Mouse (Mus musculus) midbrain, embryonic 15.5 days (tissue): ENCODE data around the gene Gm9857. TPM values are rescaled to one million over a fixed set of nuclear protein-coding genes. Genes with fewer than 3 reads are reported as not detected.

ENCODE experiments used
- ATAC-seq: fragments of 200-750 bp; cut with Nextera tagmentation; replicated peaks from 2 replicates; pipeline ENCODE4 v1.8.0; 2017; ENCODE audit warnings: moderate TSS enrichment
- H3K27ac ChIP-seq: fragments of 300-500 bp; sonication (generic); 2 replicates; pipeline ENCODE4 v1.5.1; 2015; ENCODE audit warnings: mild to moderate bottlenecking, inconsistent platforms
- H3K27me3 ChIP-seq: fragments of 300-500 bp; sonication (generic); replicated peaks from 2 replicates; pipeline ENCODE4 v1.6.1; 2015; ENCODE audit warnings: inconsistent platforms
- H3K36me3 ChIP-seq: fragments of 300-500 bp; sonication (generic); replicated peaks from 2 replicates; pipeline ENCODE4 v1.6.1; 2015; ENCODE audit warnings: inconsistent platforms
- H3K4me1 ChIP-seq: fragments of 300-500 bp; sonication (generic); 2 replicates; pipeline ENCODE4 v1.6.1; 2015; ENCODE audit warnings: inconsistent platforms
- H3K4me2 ChIP-seq: fragments of 300-500 bp; sonication (generic); 2 replicates; pipeline ENCODE4 v1.6.1; 2015; ENCODE audit warnings: inconsistent platforms, mild to moderate bottlenecking, moderate library complexity
- H3K4me3 ChIP-seq: fragments of 300-500 bp; sonication (generic); 2 replicates; pipeline ENCODE4 v1.5.1; 2015; ENCODE audit warnings: mild to moderate bottlenecking, inconsistent platforms
- H3K9ac ChIP-seq: fragments of 300-500 bp; sonication (generic); 2 replicates; pipeline ENCODE4 v1.6.1; 2015; ENCODE audit warnings: mild to moderate bottlenecking, inconsistent platforms
- H3K9me3 ChIP-seq: fragments of 300-500 bp; sonication (generic); 2 replicates; pipeline ENCODE4 v1.6.1; 2016; ENCODE audit warnings: inconsistent platforms
- WGBS: fragments of 180-500 bp; shearing (Covaris S2); methylation state at CpG from one replicate; pipeline ENCODE4 v1.1.7; 2015; ENCODE audit warnings: mixed read lengths; 5-methylcytosine and 5-hydroxymethylcytosine counted together
- polyA plus RNA-seq: library from polyadenylated mRNA; unstranded; fragments of >200 nt; fragmentation: Nextera tagmentation; extraction: Ambion mirVana; gene quantifications from 2 replicates; pipeline ENCODE4 v1.2.1, GENCODE M21; 2015

Gene Gm9857
- polyA plus RNA-seq, 1 experiment from 2014 or later, result not detected

DNA sequence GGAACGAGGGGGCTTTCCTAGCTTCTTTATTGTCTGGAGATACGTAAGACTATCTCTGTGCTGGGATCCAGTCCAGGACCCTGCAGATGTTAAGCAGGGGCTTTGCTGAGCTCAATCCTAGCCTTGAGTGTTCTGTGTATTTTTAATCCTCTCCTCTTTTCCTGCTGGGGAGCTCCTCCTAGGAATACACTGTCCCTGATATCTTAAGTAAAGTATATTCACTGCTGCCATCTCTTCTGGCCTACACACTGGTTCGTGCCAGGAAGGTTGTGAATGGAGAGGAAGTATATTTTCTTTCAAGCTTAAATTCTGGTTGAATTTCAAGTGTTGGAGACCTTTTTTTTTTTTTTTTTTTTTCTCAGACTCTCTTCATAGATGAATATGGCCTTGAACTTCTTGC, 23.0 kb upstream of the Gm9857 start:
- Histone ChIP-seq H3K4me1 (peaks cover 16% of the 10 kb centered on the region), H3K9ac (no peak overlapping the region), H3K27me3 (no peaks in the 10 kb centered on the region), H3K36me3 (0 out of 2 replicates have a peak, but pooled peaks cover 3% of the 10 kb centered on the region), H3K4me3 (no peak overlapping the region), H3K27ac (no peak overlapping the region), H3K4me2 (no peak overlapping the region), H3K9me3 (no peaks in the 10 kb centered on the region)
- 63% methylated on average over 3 of the region's 3 CpGs for WGBS
- no peak for ATAC-seq

DNA sequence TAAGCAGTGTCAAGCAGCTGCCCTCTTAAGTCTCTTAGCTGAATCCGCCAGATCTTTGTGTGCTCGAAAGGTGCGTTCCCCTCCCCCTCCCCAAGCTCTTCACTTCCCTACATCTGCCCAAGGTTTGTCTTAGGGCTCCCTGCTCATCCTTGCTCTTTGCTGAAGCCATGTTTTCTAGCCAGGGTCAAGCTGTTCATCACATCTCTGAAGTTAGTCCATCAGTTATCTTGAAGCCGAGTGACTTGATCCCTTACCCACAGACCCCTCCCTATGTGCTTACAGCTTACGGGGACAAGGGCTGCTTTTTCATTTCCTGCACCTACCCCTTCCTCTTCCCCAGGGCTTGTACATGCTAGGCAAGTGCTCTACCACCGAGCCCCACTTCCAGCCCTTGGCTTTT, 21.4 kb upstream of the Gm9857 start:
- Histone ChIP-seq H3K9ac (peak overlapping the region; percentile 11; the same call in 1 of the 2 replicates), H3K4me3 (peak overlapping the region; percentile 12), H3K9me3 (no peaks in the 10 kb centered on the region), H3K4me2 (peak overlapping the region; percentile 45), H3K36me3 (0 out of 2 replicates have a peak, but pooled peaks cover 3% of the 10 kb centered on the region), H3K27ac (peak overlapping the region; percentile 76), H3K4me1 (peaks cover 16% of the 10 kb centered on the region), H3K27me3 (no peaks in the 10 kb centered on the region)
- ATAC-seq, result peak; percentile 81
- 13% methylated on average over 6 of the region's 6 CpGs for WGBS

DNA sequence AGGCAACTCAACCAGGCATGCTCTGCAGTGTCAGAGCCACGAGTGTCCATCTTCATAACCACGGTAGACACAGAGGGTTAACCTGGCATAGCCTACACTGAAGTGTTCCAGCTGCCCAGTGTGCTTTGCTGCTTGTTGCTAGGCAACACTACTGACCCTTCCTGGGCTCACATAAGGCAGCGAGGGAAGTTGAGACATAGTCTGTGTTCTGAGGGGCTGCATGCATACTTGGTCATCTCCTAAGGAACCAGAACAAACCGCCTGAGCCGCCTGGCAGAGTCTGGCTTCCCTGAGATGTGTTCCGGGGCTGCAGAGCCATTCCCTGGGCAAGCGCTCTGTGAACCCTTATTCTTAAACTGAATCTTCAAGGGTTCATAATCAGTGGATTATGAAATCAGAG, 21.0 kb upstream of the Gm9857 start:
- Histone ChIP-seq H3K9me3 (no peaks in the 10 kb centered on the region), H3K36me3 (no peaks in the 10 kb centered on the region), H3K27me3 (no peaks in the 10 kb centered on the region), H3K4me3 (peak overlapping the region; percentile 12), H3K4me2 (peak overlapping the region; percentile 45), H3K4me1 (peaks cover 16% of the 10 kb centered on the region), H3K9ac (peak overlapping the region; percentile 11; the same call in 1 of the 2 replicates), H3K27ac (peak overlapping the region; percentile 76)
- ATAC-seq, result peak; percentile 94
- 11% methylated on average over 7 of the region's 7 CpGs for WGBS

- Histone ChIP-seq H3K4me3 (no peak overlapping the region), H3K9me3 (no peaks in the 10 kb centered on the region), H3K4me2 (no peak overlapping the region), H3K27ac (no peak overlapping the region), H3K4me1 (peaks cover 16% of the 10 kb centered on the region), H3K9ac (no peak overlapping the region), H3K36me3 (no peaks in the 10 kb centered on the region), H3K27me3 (no peaks in the 10 kb centered on the region)
- ATAC-seq, result no peak
- 76% methylated on average over 13 of the region's 13 CpGs for WGBS
Observed at GRCm38 (mm10) chr3:108959680-108960295, 19.5 kb upstream of the Gm9857 start.

DNA sequence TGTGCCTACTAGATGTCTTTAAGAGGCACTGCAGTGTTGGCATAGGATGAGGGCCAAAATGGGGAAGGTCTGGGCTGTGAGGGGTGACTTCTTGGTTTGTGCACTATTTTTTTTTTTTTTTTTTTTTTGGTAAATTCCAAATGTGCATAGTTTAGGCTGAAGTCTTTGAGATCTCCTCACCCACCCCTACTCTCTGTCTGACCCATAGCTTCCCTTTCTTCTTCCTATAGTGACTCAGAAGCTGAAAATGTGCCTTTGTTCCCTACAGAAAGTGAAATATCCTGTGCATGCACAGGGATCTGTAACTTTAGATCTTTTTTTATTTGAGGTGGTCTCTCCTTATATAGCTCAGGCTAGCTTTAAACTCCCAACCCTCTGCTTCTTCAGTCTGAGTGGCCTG, 17.7 kb upstream of the Gm9857 start:
- ATAC-seq, result no peak
- Histone ChIP-seq H3K9me3 (no peaks in the 10 kb centered on the region), H3K4me1 (peaks cover 16% of the 10 kb centered on the region), H3K9ac (no peak overlapping the region), H3K27me3 (no peaks in the 10 kb centered on the region), H3K4me2 (no peak overlapping the region), H3K27ac (no peak overlapping the region), H3K36me3 (no peaks in the 10 kb centered on the region), H3K4me3 (no peak overlapping the region)

DNA sequence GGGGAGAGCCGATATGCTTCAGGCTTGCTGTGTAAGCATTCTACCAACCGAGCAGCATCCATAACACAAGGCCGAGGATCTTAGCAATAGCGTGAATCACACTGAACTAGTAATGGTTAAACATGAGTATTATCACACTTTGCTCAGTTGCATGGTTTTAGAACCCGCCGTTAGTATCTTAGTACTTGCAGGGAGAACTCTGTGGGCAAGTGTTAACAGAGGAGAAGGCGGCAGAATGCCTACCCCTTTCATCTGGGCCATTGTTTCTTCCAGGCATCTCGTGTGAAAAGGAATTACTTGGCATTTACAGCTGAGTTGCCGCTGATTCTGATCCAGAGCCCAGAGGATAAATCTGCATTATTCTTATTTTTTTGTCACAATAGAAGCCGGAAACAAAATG, 751 bp upstream of the Gm9857 start:
- no peak for ATAC-seq
- Histone ChIP-seq H3K36me3 (no peaks in the 10 kb centered on the region), H3K27me3 (no peaks in the 10 kb centered on the region), H3K4me2 (no peak overlapping the region), H3K4me3 (no peak overlapping the region), H3K9me3 (no peaks in the 10 kb centered on the region), H3K27ac (no peak overlapping the region), H3K9ac (no peak overlapping the region), H3K4me1 (no peaks in the 10 kb centered on the region)
- 75% methylated on average over 10 of the region's 10 CpGs for WGBS

DNA sequence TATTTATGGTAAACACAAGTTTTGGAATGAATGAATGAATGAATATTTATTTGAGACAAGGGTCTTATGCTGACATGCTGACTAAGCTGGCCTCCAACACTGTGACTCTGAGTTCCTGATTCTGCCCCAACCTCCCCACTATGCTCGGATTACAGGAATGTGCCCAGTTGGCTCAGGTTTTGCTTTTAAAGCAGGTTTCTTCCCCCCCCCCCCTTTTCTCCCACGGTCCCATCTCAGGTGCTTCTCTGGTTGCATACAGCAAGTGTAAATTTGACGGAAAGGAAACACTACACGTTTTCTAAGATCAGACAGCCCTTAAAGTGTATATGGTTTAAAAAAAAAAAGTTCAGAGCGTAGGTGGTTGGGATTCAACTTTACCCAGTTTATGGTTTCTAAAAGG, 672 bp downstream of the Gm9857 start, which contains the start of gene Henmt1:
Gene Henmt1, plus strand, starts transcription at position 301 of the 400 bp plus-strand sequence.
- Histone ChIP-seq H3K9ac (peak within 1 kb of the TSS; percentile 37), H3K9me3 (no peaks in the 10 kb centered on the region), H3K27me3 (no peaks in the 10 kb centered on the region), H3K27ac (no peak within 1 kb of the TSS), H3K4me3 (peak within 1 kb of the TSS; percentile 34), H3K36me3 (no peaks in the 10 kb centered on the region), H3K4me2 (peak within 1 kb of the TSS; percentile 55), H3K4me1 (no peaks in the 10 kb centered on the region)
- 91% methylated on average over 5 of the region's 5 CpGs for WGBS
- ATAC-seq, result no peak

DNA sequence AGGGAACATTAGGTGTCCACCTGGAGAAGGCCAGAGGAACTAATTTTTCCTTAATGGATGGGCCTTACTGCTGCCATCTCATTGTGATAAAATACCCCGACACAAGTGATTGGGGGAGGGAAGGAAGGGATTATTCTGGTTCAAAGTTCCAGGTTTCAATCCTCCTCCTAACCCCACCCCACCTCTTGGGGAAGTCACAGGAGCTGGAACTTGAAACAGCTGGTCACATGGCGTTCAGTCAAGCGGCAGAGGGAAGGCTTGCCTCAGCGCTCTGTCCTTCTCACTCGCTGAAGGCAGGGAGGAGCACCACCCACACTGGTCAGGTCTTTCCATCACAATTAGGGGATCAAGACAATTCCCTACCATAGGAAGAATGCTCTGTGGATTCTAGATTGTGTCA, 1.6 kb downstream of the Gm9857 start:
- Histone ChIP-seq H3K9me3 (no peaks in the 10 kb centered on the region), H3K4me3 (no peak overlapping the region), H3K9ac (no peak overlapping the region), H3K4me1 (no peaks in the 10 kb centered on the region), H3K4me2 (no peak overlapping the region), H3K36me3 (no peaks in the 10 kb centered on the region), H3K27ac (no peak overlapping the region), H3K27me3 (no peaks in the 10 kb centered on the region)
- ATAC-seq, result no peak
- 85% methylated on average over 5 of the region's 5 CpGs for WGBS

- Histone ChIP-seq H3K9ac (no peak overlapping the region), H3K4me3 (no peak overlapping the region), H3K4me2 (no peak overlapping the region), H3K9me3 (no peaks in the 10 kb centered on the region), H3K4me1 (no peaks in the 10 kb centered on the region), H3K36me3 (no peaks in the 10 kb centered on the region), H3K27ac (no peak overlapping the region), H3K27me3 (no peaks in the 10 kb centered on the region)
- 93% methylated on average over 6 of the region's 6 CpGs for WGBS
- ATAC-seq, result no peak
Observed at GRCm38 (mm10) chr3:108933557-108933956, 6.7 kb downstream of the Gm9857 start.

GRCm38 (mm10) chr3:108926308-108926707, 13.9 kb downstream of the Gm9857 start:
- Histone ChIP-seq H3K4me3 (no peak overlapping the region), H3K27me3 (no peaks in the 10 kb centered on the region), H3K4me1 (no peaks in the 10 kb centered on the region), H3K9ac (no peak overlapping the region), H3K4me2 (no peak overlapping the region), H3K27ac (no peak overlapping the region), H3K9me3 (no peaks in the 10 kb centered on the region), H3K36me3 (no peaks in the 10 kb centered on the region)
- no peak for ATAC-seq
- WGBS, result 65% methylated on average over 1 of the region's 1 CpGs

- Histone ChIP-seq H3K36me3 (no peaks in the 10 kb centered on the region), H3K9ac (no peak overlapping the region), H3K4me3 (no peak overlapping the region), H3K27me3 (no peaks in the 10 kb centered on the region), H3K27ac (no peak overlapping the region), H3K9me3 (no peaks in the 10 kb centered on the region), H3K4me2 (no peak overlapping the region), H3K4me1 (no peaks in the 10 kb centered on the region)
- WGBS, result 94% methylated on average over 4 of the region's 4 CpGs
- ATAC-seq, result no peak
Observed at GRCm38 (mm10) chr3:108925677-108926076, 14.6 kb downstream of the Gm9857 start.

DNA sequence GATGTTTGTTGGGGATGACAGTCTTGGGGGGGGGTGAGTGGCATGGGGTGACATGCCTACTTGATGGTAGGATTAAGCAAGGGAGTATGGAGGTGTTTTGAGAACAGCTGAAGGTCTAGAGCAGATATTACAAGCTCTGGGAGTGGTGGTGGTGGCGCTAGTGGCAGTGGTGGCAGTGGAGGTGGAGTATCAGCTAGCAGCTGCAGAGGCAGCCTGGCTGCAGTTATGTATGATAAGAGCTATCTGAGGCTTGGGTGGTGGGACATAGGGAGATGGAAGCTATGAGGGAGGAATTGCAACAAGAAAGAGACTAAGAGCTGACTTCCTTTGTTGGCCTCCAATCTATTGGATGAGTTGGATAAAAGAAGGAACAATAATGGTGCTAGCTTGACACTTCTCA, 18.4 kb downstream of the Gm9857 start:
- Histone ChIP-seq H3K36me3 (no peaks in the 10 kb centered on the region), H3K9ac (no peak overlapping the region), H3K27me3 (no peaks in the 10 kb centered on the region), H3K27ac (no peak overlapping the region), H3K4me3 (no peak overlapping the region), H3K4me1 (no peaks in the 10 kb centered on the region), H3K9me3 (no peaks in the 10 kb centered on the region), H3K4me2 (no peak overlapping the region)
- ATAC-seq, result no peak
- 100% methylated on average over 1 of the region's 1 CpGs for WGBS

GRCm38 (mm10) chr3:108920442-108921070, 19.7 kb downstream of the Gm9857 start:
- Histone ChIP-seq H3K27ac (no peak overlapping the region), H3K9me3 (no peaks in the 10 kb centered on the region), H3K27me3 (no peaks in the 10 kb centered on the region), H3K4me3 (no peak overlapping the region), H3K4me1 (no peaks in the 10 kb centered on the region), H3K9ac (no peak overlapping the region), H3K4me2 (no peak overlapping the region), H3K36me3 (no peaks in the 10 kb centered on the region)
- ATAC-seq, result no peak
- 96% methylated on average over 3 of the region's 3 CpGs for WGBS
